Mouse (Mus musculus): ENCODE measurements around the gene Tcerg1l. TPM values are rescaled to one million over a fixed set of nuclear protein-coding genes. Genes with fewer than 3 reads are reported as not detected.

Gene Tcerg1l
- polyA plus RNA-seq (2015; fragmentation: Nextera tagmentation; extraction: Ambion mirVana): 48.0 and 48.9 TPM in 2 replicates

DNA sequence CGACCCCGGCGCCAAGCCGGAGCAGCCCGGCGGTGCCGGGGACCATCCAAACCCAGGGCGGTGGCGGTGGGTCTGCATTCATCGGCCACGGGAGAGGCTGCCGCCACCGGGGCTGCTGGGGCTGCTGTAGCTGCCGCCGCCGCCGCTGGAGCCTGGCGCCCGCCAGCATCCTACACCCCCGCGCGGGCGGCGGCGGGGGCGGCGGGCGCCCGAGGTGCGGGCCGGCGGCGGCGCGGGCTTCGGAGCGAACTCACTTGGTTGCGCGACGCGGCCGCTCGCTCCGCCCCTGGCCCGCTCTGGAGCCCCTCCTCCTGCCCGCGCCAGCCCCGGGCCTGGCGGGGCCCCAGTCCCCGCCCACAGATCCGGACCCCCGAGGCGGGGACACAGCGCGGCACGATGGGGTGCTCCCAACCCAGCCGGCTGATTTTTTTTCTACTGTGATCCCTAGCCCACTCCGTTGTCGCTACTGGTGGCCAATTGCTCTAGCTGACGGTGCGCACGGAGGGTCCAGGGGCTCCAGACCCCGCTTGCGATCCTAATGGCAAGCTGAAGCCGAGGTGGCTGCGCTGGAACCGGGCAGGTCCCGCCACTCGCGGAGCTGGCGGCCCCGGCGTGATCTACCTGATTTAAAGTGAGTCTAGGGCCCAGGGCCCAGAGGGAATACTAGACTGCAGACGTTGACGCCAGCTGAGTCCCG is at the start of gene Tcerg1l:
Tcerg1l (minus strand) TSS at position 246 of the 697 bp plus-strand sequence.

